Mouse (Mus musculus) layer of hippocampus, postnatal 14 days (tissue): ENCODE results near the gene Arap2. TPM values are rescaled to one million over a fixed set of nuclear protein-coding genes. Genes with fewer than 3 reads are reported as not detected.
"Not testable (repeated sequence)": the region's sequence is repeated elsewhere in the genome, so short reads cannot be mapped to it uniquely, and the experiment has no call there.

Source experiments
- DNase-seq, 2 experiments: peaks; one replicate each; pipeline ENCODE4 v3.0.0; 2021 to 2022; ENCODE audit warnings: low spot score in 2 of 2, mixed read lengths in 1 of 2
- total RNA-seq, 2 experiments: library from RNA; stranded (reverse); gene quantifications; 2 replicates each; pipeline ENCODE4 v1.2.3; 2021

The Arap2 gene
- total RNA-seq, 2 experiments from 2014 or later: 37.8 to 46.5 TPM

DNA sequence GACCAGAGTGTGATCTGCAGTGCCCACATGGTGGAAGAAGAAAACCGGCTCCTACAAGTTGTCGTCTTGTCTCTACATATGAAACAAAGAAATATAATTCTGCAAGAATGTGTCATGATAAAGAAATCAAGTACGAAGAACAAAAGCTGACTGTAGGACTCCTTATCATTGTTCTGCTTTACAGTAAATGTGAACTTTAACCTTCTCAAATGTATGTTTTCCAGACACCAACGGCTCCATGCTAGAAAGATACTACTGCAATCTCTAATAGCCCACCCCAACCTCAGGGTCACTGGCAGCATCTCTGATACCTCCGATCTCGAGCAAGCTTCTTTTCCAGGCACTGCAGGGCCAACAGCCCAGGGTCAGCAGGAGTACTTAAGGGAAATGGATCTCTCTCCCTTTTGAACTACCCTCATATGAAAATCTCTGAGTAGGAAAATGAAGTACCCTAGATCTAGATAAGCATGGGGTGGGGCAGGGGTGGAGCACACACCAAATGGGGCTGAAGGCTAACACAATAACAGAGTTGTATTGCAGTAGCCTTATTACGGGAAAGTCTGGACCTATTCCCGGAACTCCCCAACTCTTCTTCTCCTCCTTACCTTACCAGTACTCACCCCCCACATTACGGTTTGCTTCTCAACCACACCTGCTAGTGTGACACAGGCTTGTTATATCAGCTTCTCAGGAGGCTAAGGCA, 22.6 kb downstream of the Arap2 start:
- DNase-seq: no peak

DNA sequence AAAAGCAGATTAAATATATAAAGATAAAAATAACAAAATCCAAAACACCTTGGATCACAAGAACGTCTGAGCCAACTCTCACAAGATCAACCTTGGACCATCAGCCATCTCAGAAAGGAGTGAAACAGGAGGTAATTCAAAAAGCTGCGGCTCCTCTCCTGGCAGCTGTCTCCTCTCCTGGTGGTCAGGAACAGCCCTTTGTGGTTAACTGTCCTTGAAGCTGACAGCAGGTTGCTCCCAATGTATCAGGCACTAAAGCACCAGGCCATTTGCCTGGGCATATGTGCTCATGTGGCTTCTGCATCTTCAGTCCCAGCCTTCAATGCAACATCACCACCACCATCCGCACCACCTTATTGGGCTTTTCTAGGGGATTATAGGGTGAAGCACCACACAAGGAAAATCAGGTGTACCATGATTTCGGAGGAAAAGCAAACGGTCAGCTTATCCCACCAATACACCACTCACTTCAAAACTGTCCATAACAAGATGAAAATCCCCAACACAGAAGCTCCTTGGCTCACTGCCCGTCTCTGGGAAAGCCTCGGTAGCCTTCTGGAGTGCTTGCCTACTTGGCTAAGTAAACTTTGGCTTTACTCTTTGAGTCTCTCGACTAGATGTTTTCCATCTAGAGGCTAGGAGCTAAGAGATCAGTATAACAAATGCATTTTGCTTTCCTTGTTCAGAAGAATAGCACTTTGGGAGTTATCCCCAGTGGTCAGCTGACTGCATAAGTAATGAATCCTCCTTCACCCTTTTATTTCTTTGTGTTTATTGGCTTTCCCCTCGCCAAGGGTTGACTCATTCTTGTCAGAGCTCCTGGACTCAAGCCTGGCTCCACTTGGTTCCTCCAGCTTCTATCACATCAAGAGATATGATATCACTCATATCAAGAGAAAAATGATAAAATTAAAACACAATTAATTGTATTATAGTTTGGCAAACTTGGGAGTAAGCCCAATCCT, 26.2 kb downstream of the Arap2 start:
- DNase-seq: no peak

DNA sequence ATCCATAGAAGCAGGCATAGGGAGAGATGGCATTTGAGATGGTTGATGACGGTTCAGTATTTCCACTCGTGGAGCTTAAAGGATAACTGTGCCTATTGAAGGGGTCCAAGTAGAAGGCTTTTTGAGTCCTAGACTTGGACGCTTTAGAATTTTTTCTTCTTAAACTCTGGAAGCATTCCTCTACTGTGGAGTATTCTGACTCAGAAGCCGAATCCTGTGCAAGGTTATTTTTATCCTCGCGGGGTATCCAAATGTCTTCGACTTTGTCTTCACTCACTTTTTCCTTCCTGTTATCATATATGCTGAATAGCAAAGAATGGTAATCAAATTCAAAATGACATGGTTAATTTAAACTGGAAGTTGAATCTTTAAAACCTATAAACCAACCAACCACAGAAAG, 35.4 kb downstream of the Arap2 start:
- not testable (repeated sequence) for DNase-seq

DNA sequence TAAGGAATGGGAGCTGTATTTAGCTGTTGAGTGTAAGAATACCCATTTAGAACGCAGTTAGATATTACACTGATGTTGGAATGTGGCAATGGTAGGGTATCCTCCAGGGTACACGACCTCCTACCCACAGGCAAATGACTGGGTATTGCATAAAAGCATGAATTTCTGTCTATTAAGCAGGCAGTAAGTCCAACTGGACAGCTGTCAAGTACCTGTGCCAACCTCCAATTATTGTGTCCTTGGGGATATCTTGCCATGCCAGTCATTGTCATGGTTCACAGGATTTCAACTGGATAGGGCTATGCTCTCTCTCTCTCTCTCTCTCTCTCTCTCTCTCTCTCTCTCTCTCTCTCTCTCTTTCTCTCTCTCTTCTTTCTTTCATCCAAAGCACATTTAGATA, 40.4 kb downstream of the Arap2 start:
- DNase-seq: no peak

DNA sequence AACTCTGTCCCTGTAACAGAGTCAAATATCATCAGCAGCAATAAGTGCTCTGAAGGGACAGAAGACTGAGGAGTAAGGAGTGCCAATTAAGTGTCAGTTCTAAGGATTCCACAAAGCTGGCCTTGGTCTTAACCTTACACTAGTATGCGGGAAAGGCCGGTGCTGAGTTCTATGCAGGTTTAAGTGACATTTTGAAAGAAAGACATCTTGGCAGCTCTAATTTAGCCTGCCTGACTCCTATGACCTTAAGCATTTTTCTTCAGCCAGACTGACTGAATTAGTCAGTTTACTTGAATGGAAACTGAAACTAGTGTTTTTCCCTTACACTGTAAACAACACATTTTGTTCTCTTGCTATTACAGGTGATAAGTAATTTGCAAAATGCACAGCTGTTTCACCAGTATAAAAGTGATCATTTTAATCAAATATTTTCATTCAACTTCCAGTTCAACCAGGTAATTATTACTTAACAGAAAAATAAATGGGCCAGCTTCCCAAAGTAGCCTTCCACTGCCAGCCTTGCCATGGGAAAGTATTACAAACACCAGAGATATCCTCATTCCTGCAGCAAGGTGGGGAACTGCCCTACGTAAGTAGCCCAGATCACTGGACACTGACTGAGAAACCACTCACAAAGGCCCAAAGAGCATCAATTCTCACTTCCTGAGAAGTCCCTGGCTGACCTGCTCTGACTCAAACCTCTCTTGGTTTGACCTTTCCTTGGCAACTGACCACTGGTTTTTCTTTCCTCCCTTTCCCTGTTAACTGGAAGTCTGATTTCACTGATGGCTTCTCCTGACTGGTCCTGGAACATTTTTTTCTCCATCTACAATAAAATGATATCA, 42.5 kb downstream of the Arap2 start:
- no peak for DNase-seq

DNA sequence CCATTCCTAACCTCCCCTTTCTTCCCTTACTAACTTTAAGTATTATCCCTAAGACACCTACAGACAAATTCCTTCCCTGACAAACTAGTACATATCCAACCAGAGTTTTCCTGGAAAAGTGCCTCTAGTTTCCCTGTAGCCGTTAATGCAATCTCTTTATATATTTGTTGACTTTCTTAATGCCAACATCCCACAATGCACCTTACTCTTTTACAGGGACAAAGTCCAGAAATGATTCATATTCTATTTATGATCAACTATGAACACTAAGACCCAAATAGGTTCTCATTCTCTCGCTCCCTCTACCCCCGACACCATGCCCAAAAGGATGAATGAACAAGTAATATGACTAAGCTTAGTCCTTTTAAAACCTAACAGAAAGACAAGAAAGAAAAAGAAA, 49.5 kb downstream of the Arap2 start:
- no peak for DNase-seq

DNA sequence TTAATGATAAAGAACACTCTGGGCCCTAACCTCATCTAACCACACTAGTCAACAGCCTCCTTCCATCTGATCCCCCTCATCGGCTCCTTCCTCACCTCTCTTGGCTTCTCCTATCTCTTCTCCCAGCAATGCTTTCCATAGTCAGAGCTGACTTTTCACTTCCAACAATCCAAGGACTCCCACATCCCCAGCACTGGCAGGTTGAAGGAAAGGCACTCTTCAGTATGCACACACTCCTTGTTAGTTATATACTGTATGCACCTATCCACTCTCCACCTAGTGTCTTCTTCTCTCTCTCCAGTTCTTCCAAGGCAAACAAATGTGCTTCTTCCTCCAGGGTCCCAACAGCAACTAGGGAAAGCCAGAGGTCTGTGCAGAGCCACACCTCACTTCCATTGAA, 50.0 kb downstream of the Arap2 start:
- no peak for DNase-seq

DNA sequence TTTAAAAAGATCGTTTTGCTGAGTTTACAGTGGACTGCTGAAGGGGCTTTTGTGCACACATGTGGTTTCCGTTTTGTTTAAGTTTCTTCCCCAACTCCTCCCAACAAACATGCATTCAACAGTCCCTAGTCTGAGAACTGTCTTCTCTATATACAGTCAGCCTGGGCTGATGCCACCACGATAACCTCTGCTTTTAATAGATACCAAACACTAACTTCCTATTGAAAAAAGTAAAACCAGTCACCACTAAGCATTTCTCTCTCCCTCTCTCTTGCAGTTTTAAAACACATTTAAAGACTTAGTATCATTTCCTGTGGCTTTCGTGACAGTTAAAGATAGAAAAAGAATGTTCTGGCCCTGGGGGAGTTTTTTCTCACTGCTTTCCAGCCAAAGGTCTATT, 50.5 kb downstream of the Arap2 start:
- no peak for DNase-seq

DNA sequence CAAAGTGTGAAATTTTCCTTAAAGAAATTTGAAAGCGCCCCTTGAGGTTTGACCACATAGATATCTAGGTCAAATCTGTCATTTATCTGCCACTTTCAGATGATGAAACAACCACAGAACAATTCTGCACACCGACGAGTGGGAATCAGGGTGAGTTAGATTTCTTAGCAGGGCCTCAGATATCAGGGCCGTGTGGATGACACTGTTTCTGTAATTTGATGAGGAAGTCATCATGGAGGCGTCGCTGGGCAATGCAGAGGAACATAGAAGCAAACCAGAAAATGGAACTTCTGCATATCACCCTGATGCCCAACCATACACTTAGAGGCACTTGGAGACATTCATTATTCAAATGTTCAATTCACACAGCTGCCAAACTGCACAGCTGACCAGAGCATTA, 55.0 kb downstream of the Arap2 start:
- no peak for DNase-seq

DNA sequence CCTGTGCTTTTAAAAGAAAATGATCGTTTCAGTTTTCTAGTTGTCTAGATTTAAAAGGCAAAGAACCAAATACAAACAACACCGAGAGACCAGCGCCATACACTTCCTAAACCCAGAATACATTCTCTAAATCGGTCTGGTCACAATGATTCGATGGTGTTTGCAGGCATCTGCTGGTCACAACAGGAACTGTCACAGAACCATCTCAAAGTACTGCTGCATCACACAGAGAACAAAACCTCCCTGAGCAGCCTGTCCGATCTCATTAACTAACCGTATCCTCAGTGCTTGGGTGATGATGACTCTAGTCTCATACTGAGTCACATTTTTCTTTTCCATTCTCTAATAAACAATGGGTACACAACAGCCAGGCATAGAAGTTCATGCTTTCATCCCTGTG, 59.1 kb downstream of the Arap2 start:
- peak; percentile 57 to 81 for DNase-seq

DNA sequence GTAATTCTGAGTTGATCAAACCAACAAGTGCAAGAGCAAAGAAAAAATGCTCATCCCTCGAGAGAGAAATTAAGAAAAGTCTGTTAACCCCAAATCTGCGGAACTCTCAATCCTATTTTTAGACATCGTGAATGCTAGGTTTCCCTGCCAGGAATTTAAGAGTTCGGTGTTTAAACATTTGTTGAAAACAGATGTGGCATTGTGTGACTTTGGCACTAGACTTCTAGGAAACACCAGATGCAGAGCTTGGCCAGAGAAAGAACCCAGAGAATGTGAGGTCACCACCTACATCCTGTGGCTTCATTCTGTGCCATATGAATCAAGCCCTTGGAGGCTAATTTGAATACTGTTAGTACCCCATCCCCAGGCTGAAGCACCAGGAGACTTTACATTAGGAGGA, 76.0 kb downstream of the Arap2 start:
- DNase-seq: no peak

DNA sequence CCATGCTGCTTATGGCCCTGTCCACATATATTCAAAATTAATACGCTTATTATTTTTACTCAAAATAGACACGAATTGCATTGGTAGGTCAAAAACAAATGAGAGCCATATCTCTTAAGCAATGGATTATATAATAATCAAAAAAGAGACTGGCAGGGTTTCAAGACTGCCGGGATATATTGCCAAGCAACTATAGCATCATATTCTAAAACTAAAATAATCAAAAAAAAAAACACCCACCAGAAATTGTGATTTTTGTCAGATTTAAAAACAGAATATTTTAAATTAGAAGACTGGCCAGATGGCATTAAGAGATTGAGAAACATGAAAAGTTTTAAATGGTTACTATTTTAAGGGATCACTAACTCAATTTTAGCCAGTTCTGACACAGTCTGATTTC, 82.2 kb downstream of the Arap2 start:
- no peak for DNase-seq

DNA sequence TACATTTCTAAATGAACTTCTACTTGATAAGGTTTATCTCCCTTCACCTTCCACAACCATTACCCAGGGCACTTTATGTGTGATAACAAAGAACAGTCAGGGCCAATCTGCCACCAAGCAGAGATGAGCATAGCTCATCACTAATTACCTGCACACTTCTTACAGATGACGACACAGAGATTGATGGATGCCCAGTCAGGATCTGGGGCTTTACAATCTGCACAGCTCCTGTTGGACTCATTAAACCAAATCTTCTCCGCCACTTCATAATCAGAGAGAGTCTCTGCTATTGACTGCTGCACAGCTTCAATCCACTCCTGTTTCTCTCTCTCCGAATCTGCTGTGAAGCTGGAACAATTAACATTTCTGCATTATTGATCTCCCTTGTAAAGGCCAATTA, 82.8 kb downstream of the Arap2 start:
- DNase-seq: no peak

DNA sequence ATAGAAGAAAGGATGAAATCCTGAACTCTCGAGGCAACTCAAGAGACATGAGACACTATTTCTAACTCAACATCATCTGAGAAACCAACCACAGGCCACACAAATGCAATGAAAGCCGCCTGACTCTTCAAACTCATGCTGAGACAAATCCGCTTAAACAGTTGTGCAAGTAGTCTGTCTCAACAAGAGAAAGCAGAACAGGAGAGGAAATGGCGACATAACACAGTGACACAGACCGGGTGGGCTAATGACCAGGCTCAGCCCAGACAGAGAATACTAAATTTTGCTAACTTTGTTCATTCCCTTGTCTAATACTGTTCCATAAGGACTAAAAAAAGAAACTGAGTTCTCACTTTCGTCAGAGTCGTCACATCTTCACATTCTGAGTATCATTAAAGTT, 88.6 kb downstream of the Arap2 start:
- no peak for DNase-seq

DNA sequence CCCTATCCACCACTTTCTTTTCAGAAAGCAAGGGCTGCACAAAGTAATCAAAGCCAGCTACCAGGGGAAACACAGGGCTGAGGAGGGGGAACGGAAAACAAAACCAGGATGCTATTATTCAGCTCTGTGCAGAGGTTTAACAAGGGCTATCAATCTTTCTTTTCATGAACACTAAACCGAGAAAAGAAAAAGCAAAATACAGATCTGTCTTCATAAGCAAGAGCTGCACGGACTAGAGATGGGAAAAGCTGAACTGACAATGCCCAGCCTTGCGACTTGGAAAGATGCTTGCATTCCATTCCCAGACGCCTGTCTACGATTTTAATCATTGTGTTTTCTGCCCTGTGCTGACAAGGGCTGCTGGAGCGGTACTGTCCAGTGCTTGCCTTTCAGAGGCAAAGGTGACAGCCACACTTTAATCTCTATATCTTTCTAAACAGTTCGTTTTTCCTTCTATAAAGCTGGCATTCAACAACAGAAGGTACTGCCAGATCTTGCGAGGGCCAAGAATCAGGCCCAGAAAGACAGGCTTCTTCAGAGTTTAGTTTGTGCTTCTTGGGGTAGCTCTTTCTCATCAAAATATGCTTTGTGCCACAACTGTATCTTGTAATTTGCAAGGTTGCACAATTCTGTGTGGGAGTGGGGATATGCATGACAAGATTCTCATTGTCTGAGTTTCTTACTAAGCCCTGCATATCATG, 93.1 kb downstream of the Arap2 start:
- no peak for DNase-seq

DNA sequence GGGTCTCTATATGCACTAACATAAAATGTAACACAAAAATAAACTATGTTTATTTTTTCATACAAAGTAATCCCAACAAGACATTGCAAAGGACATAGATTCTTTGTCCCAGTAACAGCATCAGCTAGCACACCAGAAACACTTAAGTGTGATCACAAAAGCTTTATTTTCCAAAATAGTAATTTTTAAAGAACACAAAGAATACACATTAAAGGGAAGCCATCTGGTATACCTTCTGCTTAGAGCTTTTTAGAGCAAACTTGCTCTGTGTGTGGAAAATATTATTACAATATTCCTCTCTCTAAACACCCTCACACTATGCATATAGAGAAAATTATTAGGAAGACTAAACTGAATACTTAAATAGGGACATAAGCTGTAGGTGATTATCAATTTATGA, 100.6 kb downstream of the Arap2 start:
- no peak for DNase-seq

DNA sequence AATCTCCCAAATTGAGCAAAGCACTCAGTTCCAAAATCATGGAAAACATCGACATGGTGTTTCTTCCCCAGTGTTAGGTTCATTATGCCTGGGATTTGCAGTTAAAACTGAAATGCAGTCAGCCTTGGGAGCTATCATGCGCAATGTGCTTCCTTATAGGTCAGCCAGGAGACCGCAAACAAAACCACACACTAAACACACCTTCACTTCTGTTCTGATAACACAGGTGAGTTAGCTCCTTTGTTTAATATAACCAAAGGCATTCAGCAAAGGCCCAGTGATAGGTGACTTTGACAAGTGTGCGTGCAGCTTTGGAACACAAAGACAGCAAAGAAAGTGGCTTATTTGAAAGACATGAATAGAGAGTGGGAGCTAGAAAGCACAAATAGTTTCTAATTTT, 101.1 kb downstream of the Arap2 start:
- no peak for DNase-seq

DNA sequence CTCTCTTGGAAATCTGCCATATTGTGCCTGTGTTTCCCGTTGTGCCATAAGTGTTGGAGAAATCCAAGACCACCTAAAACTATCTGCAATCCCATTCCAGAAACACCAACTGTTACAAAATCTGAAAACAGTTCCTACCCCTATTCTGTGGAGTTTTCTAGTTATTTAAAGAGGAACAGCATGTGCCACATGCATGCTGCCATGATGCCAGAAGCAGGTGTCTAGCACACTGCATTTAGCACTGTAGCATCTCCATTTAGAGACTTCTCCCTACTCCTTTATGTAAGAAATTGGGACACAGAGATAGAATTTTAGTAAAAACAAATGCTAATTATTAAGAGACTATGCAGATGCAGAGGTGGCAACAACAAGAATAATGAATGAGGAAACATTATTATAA, 102.8 kb downstream of the Arap2 start:
- DNase-seq: peak in 1 of 2 experiments; percentile 18

DNA sequence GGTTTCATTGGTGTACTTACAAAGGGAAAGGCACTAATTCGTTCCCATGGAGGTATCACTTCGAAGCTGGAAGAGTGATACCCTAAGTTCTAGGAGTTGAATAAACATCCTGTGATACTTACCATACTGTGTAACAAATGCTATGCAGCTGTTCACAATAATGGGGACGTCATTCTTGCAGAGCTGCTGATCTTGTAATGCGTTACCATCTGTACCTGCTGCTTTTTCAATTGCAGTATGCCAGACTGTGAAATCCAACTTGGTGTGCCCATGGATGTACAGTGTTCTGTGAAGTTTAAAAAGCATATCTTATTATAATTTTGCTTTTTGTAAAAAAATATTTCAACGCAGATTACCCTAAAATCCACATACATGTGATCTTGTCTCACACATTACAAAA, 112.0 kb downstream of the Arap2 start:
- DNase-seq: peak in 1 of 2 experiments; percentile 7

DNA sequence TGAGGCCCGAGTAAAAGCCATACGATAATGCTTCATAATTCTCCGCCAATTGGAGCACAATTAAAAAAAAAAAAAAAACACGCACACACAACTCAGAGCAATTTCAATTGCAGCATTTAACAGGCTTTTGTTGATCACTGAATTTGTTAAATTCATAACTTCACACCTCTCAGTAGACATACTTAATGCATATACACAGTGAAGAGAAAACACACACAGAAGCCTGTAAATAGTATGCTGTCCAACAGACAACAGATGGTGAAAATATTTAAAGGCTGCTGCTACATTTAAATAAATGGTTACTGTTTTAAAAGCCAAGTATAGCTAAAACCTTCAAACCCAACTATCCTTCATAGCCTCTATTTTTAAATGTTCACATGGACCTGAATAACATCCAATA, 123.6 kb downstream of the Arap2 start:
- DNase-seq: no peak

DNA sequence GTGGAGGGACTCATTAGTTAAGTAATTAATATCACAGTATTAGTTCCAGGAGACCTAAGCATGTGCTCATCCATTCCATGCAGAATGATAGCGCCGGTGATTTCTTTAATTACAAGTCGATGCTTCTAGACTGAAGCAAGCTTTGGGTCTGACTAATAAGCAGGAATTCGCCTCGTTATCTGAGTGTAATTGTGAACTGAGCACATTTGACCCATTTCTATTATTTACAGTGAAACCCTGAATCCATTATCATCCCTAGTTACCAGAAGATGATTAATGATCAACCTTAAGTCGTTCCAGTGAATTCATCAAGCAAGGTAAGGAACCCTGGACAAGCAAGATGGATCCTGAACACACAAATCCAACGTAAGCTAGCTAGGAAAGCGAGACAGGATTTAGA, 125.5 kb downstream of the Arap2 start:
- no peak for DNase-seq
